Mouse (Mus musculus): ENCODE results near the gene Olfr360.
"Not testable (repeated sequence)": the region's sequence is repeated elsewhere in the genome, so short reads cannot be mapped to it uniquely, and the experiment has no call there.

Olfr360 gene

GRCm38 (mm10) chr2:37065446-37065845, at the start of gene Olfr360:
Gene Olfr360, plus strand, starts transcription at chr2:37065746.
- DNase-seq (ENCODE audit: low read depth, low spot score), result no peak

DNA sequence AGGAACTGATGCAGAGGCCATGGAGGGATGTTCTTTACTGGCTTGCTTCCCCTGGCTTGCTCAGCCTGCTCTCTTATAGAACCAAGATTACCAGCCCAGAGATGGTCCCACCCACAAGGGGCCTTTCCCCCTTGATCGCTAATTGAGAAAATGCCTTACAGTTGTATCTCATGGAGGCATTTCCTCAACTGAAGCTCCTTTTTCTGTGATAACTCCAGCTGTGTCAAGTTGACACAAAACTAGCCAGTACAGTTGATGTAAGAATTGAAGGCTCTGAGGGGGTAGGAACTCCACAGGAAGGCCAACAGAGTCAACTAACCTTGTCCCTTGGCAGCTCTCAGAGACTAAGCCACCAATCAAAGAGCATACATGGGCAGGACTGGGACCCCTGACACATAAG, 23.6 kb downstream of the Olfr360 start, which contains the start of gene Olfr361:
Gene Olfr361, minus strand, starts transcription at position 101 of the 400 bp plus-strand sequence.
- DNase-seq (ENCODE audit: low read depth, low spot score), result not testable (repeated sequence)

DNA sequence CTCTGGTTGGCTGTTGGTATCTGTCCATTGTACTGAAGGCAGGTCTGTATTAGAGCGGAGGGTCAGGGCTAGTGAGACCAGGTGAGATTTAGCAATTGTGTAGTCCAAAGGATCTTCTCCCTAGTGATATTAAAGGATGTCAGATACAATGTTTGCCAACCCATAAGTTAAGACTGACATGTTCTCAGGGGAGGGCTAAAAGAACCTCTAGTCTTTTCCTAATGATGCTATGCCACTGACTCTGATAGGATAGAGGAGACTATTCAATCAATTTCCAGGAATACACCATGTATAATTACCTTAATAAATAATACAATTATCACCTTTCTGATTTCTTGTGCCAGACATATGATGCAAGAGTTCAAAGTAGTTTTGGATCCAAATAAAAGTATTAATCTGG, 52.3 kb downstream of the Olfr360 start, which contains the start of gene Olfr362:
Gene Olfr362, minus strand, starts transcription at position 101 of the 400 bp plus-strand sequence.
- DNase-seq (ENCODE audit: low read depth, low spot score), result no peak
